Mouse (Mus musculus) liver, embryonic 13.5 days (tissue): ENCODE measurements around the gene Olfr102. TPM values are rescaled to one million over a fixed set of nuclear protein-coding genes. Genes with fewer than 3 reads are reported as not detected.

Source experiments
- ATAC-seq: fragments of 200-750 bp; cut with Nextera tagmentation; 2 replicates; pipeline ENCODE4 v1.8.0; 2017; ENCODE audit warnings: low read depth, mild to moderate bottlenecking, moderate number of reproducible peaks, moderate library complexity
- DNase-seq: peaks from one replicate; pipeline ENCODE4 v3.0.0; 2022
- H3K27ac ChIP-seq: fragments of 300-500 bp; sonication (generic); 2 replicates; pipeline ENCODE4 v1.5.1; 2015; ENCODE audit warnings: moderate library complexity, mild to moderate bottlenecking, inconsistent platforms
- H3K27me3 ChIP-seq: fragments of 300-500 bp; sonication (generic); 2 replicates; pipeline ENCODE4 v1.6.1; 2015; ENCODE audit warnings: mild to moderate bottlenecking, inconsistent platforms
- H3K36me3 ChIP-seq: fragments of 300-500 bp; sonication (generic); 2 replicates; pipeline ENCODE4 v1.6.1; 2015; ENCODE audit warnings: mild to moderate bottlenecking, inconsistent platforms
- H3K4me1 ChIP-seq: fragments of 300-500 bp; sonication (generic); replicated peaks from 2 replicates; pipeline ENCODE4 v1.6.1; 2015; ENCODE audit warnings: inconsistent platforms
- H3K4me2 ChIP-seq: fragments of 300-500 bp; sonication (generic); 2 replicates; pipeline ENCODE4 v1.6.1; 2015; ENCODE audit warnings: inconsistent platforms, mild to moderate bottlenecking, moderate library complexity
- H3K4me3 ChIP-seq: fragments of 300-500 bp; sonication (generic); replicated peaks from 2 replicates; pipeline ENCODE4 v1.5.1; 2015; ENCODE audit warnings: mild to moderate bottlenecking, inconsistent platforms
- H3K9ac ChIP-seq: fragments of 300-500 bp; sonication (generic); 2 replicates; pipeline ENCODE4 v1.6.1; 2015; ENCODE audit warnings: mild to moderate bottlenecking, inconsistent platforms
- H3K9me3 ChIP-seq: fragments of 300-500 bp; sonication (generic); replicated peaks from 2 replicates; pipeline ENCODE4 v1.6.1; 2016; ENCODE audit warnings: inconsistent platforms
- WGBS: fragments of 180-500 bp; shearing (Covaris S2); methylation state at CpG from one replicate; pipeline ENCODE4 v1.1.7; 2015; ENCODE audit not compliant: insufficient replicate concordance; 5-methylcytosine and 5-hydroxymethylcytosine counted together
- polyA plus RNA-seq: library from polyadenylated mRNA; unstranded; fragments of >200 nt; fragmentation: Nextera tagmentation; extraction: Ambion mirVana; gene quantifications from 2 replicates; pipeline ENCODE4 v1.2.1, GENCODE M21; 2015

The Olfr102 gene
- not detected in 2 replicates for polyA plus RNA-seq

GRCm38 (mm10) chr17:37316954-37317353 lies at the start of gene Olfr102:
Gene Olfr102 (minus strand): TSS chr17:37317054.
- no peak within 1 kb of the TSS for H3K27ac ChIP-seq
- no peaks in the 10 kb centered on the region for H3K4me1 ChIP-seq
- H3K36me3 ChIP-seq = no peaks in the 10 kb centered on the region
- no peak within 1 kb of the TSS for H3K9ac ChIP-seq
- no peak within 1 kb of the TSS for H3K4me2 ChIP-seq
- no peak for ATAC-seq
- no peak within 1 kb of the TSS for H3K4me3 ChIP-seq
- peaks cover 4% of the 10 kb centered on the region; the same call in 1 of the 2 replicates for H3K9me3 ChIP-seq
- DNase-seq = no peak
- H3K27me3 ChIP-seq = no peaks in the 10 kb centered on the region

GRCm38 (mm10) chr17:37359282-37359681 lies 42.4 kb upstream of the Olfr102 start, which contains the start of gene Olfr104-ps:
Gene Olfr104-ps (plus strand): TSS chr17:37359582.
- no peak for ATAC-seq
- no peak for DNase-seq
- Histone ChIP-seq H3K9ac (no peak within 1 kb of the TSS), H3K4me1 (no peaks in the 10 kb centered on the region), H3K27me3 (no peaks in the 10 kb centered on the region), H3K36me3 (no peaks in the 10 kb centered on the region), H3K4me3 (no peak within 1 kb of the TSS), H3K9me3 (no peaks in the 10 kb centered on the region), H3K4me2 (no peak within 1 kb of the TSS), H3K27ac (no peak within 1 kb of the TSS)

- 60% methylated on average over 2 of the region's 2 CpGs for WGBS
- Histone ChIP-seq H3K27ac (no peak within 1 kb of the TSS), H3K4me1 (no peaks in the 10 kb centered on the region), H3K27me3 (no peaks in the 10 kb centered on the region), H3K9ac (no peak within 1 kb of the TSS), H3K36me3 (no peaks in the 10 kb centered on the region), H3K4me3 (no peak within 1 kb of the TSS), H3K4me2 (no peak within 1 kb of the TSS), H3K9me3 (no peaks in the 10 kb centered on the region)
- DNase-seq (no peak), ATAC-seq (no peak)
These were observed 22.7 kb upstream of the Olfr102 start, which contains the start of gene Olfr103 for GRCm38 (mm10) chr17:37339598-37339997. Gene Olfr103 (minus strand): TSS chr17:37339698.

GRCm38 (mm10) chr17:37310146-37310699 lies 6.6 kb downstream of the Olfr102 start:
- 17% methylated on average over 2 of the region's 2 CpGs for WGBS
- DNase-seq (no peak), ATAC-seq (no peak)
- Histone ChIP-seq H3K4me2 (no peak overlapping the region), H3K9me3 (no peaks in the 10 kb centered on the region), H3K4me3 (no peak overlapping the region), H3K9ac (no peak overlapping the region), H3K36me3 (no peaks in the 10 kb centered on the region), H3K4me1 (no peaks in the 10 kb centered on the region), H3K27ac (no peak overlapping the region), H3K27me3 (no peaks in the 10 kb centered on the region)

GRCm38 (mm10) chr17:37308483-37308882 lies 8.4 kb downstream of the Olfr102 start:
- Histone ChIP-seq H3K36me3 (no peaks in the 10 kb centered on the region), H3K4me3 (no peak overlapping the region), H3K9me3 (no peaks in the 10 kb centered on the region), H3K9ac (no peak overlapping the region), H3K4me1 (no peaks in the 10 kb centered on the region), H3K27ac (no peak overlapping the region), H3K4me2 (no peak overlapping the region), H3K27me3 (no peaks in the 10 kb centered on the region)
- WGBS = 28% methylated on average over 4 of the region's 4 CpGs
- DNase-seq (no peak), ATAC-seq (no peak)

GRCm38 (mm10) chr17:37304213-37304612 lies 12.6 kb downstream of the Olfr102 start, which contains the start of gene Olfr101:
Gene Olfr101 (minus strand): TSS chr17:37304313.
- Histone ChIP-seq H3K36me3 (no peaks in the 10 kb centered on the region), H3K4me3 (no peak within 1 kb of the TSS), H3K27ac (no peak within 1 kb of the TSS), H3K9ac (no peak within 1 kb of the TSS), H3K27me3 (no peaks in the 10 kb centered on the region), H3K9me3 (no peaks in the 10 kb centered on the region), H3K4me1 (no peaks in the 10 kb centered on the region), H3K4me2 (no peak within 1 kb of the TSS)
- 49% methylated on average over 4 of the region's 4 CpGs for WGBS
- DNase-seq (no peak), ATAC-seq (no peak)

- Histone ChIP-seq H3K4me3 (no peak within 1 kb of the TSS), H3K27me3 (no peaks in the 10 kb centered on the region), H3K4me2 (no peak within 1 kb of the TSS), H3K4me1 (no peaks in the 10 kb centered on the region), H3K36me3 (no peaks in the 10 kb centered on the region), H3K9me3 (no peaks in the 10 kb centered on the region), H3K27ac (no peak within 1 kb of the TSS), H3K9ac (no peak within 1 kb of the TSS)
- WGBS = 45% methylated on average over 1 of the region's 1 CpGs
- no peak for DNase-seq
- no peak for ATAC-seq
These were observed 33.5 kb downstream of the Olfr102 start, which contains the start of gene Olfr99 for GRCm38 (mm10) chr17:37283360-37283759. Gene Olfr99 (minus strand): TSS chr17:37283460.

- H3K36me3 ChIP-seq = no peaks in the 10 kb centered on the region
- DNase-seq = no peak
- no peaks in the 10 kb centered on the region for H3K27me3 ChIP-seq
- H3K9me3 ChIP-seq = no peaks in the 10 kb centered on the region
- no peak overlapping the region for H3K9ac ChIP-seq
- ATAC-seq = no peak
- H3K4me2 ChIP-seq = no peak overlapping the region
- no peak overlapping the region for H3K4me3 ChIP-seq
- H3K4me1 ChIP-seq = no peaks in the 10 kb centered on the region
- WGBS = 63% methylated on average over 1 of the region's 1 CpGs
- no peak overlapping the region for H3K27ac ChIP-seq
These were observed 36.5 kb downstream of the Olfr102 start for GRCm38 (mm10) chr17:37280331-37280730.

GRCm38 (mm10) chr17:37276573-37276972 lies 40.3 kb downstream of the Olfr102 start:
- no peak overlapping the region for H3K4me3 ChIP-seq
- H3K27ac ChIP-seq = no peak overlapping the region
- no peak for ATAC-seq
- H3K27me3 ChIP-seq = no peaks in the 10 kb centered on the region
- no peaks in the 10 kb centered on the region for H3K9me3 ChIP-seq
- H3K4me1 ChIP-seq = no peaks in the 10 kb centered on the region
- H3K4me2 ChIP-seq = no peak overlapping the region
- H3K36me3 ChIP-seq = no peaks in the 10 kb centered on the region
- H3K9ac ChIP-seq = no peak overlapping the region
- no peak for DNase-seq

GRCm38 (mm10) chr17:37275626-37276248 lies 41.1 kb downstream of the Olfr102 start:
- H3K27ac ChIP-seq = no peak overlapping the region
- H3K4me3 ChIP-seq = no peak overlapping the region
- H3K4me1 ChIP-seq = no peaks in the 10 kb centered on the region
- ATAC-seq (no peak), DNase-seq (no peak)
- no peaks in the 10 kb centered on the region for H3K36me3 ChIP-seq
- no peak overlapping the region for H3K4me2 ChIP-seq
- H3K27me3 ChIP-seq = no peaks in the 10 kb centered on the region
- H3K9ac ChIP-seq = no peak overlapping the region
- WGBS = 47% methylated on average over 2 of the region's 2 CpGs
- no peaks in the 10 kb centered on the region for H3K9me3 ChIP-seq

- WGBS = 16% methylated on average over 8 of the region's 8 CpGs
These were observed 46.2 kb downstream of the Olfr102 start for GRCm38 (mm10) chr17:37270702-37271092.

More at GRCm38 (mm10) chr17:37270702-37271092, 46.2 kb downstream of the Olfr102 start:
- H3K4me2 ChIP-seq = peak overlapping the region; percentile 80
- H3K27me3 ChIP-seq = no peaks in the 10 kb centered on the region
- H3K36me3 ChIP-seq = no peaks in the 10 kb centered on the region
- H3K4me1 ChIP-seq = no peaks in the 10 kb centered on the region; the same call in 1 of the 2 replicates
- no peak overlapping the region for H3K27ac ChIP-seq
- DNase-seq = no peak
- H3K9ac ChIP-seq = peak overlapping the region; percentile 54; the same call in 1 of the 2 replicates
- peak overlapping the region; percentile 61 for H3K4me3 ChIP-seq
- H3K9me3 ChIP-seq = no peaks in the 10 kb centered on the region
- peak; percentile 58 for ATAC-seq
